Mouse (Mus musculus): ENCODE results near the gene Il27ra. TPM values are rescaled to one million over a fixed set of nuclear protein-coding genes. Genes with fewer than 3 reads are reported as not detected.

Il27ra gene
- polyA plus RNA-seq, 1 experiment from 2014 or later = 0.29 TPM

DNA sequence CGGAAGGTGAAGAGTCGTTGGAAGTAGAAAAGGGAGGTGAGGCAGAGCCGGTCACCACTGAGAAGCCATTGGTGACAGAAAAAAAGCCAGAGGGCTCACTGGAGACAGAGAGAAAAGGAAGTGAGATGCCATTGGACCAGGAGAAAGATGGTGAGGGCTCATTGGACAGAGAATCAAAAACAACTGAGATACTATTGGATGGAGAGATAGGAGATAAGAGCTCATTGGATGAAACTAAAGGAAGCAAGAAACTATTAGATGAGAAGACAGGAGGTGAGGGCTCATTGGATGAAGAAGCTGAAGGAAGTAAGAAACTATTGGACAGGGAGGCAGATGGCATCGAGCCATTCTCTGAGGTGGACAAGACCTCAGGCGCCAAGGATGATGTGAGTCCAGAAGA, 13.1 kb downstream of the Il27ra start:
- Histone ChIP-seq H3K4me3 (no peak overlapping the region), H3K4me1 (peaks cover 24% of the 10 kb centered on the region), H3K9me3 (no peaks in the 10 kb centered on the region), H3K36me3 (replicated peaks) (no peaks in the 10 kb centered on the region), H3K27me3 (replicated peaks; ENCODE audit: low read depth, poor library complexity, severe bottlenecking) (peaks cover 44% of the 10 kb centered on the region), H3K27ac (replicated peaks) (no peak overlapping the region)
- WGBS = 88% methylated on average over 5 of the region's 5 CpGs
- DNase-seq (ENCODE audit: low spot score) = no peak

DNA sequence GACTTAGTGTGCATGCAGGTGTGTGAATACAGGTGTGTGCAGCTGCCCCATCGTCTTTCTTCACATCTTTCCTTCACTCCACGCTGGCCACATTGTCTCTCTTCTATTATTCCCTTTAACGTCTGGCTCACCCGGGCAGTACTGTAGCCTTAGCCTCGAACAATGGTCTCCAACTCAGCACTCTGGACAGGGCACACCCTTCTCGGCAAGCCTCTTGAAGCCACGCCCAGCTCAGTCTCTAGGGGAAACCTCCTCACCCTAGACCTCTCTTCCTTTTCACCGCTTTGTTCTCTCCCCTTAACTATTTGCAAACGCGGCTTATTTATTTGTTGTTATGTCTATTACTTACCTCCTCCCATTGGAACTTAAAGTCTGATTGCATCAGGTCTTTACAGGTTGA, 14.9 kb downstream of the Il27ra start:
- no peak overlapping the region for H3K4me3 ChIP-seq
- WGBS = 14% methylated on average over 10 of the region's 10 CpGs
- no peaks in the 10 kb centered on the region for H3K36me3 ChIP-seq (replicated peaks)
- no peaks in the 10 kb centered on the region for H3K9me3 ChIP-seq
- no peak overlapping the region for H3K27ac ChIP-seq (replicated peaks)
- peaks cover 53% of the 10 kb centered on the region for H3K27me3 ChIP-seq (replicated peaks; ENCODE audit: low read depth, poor library complexity, severe bottlenecking)
- H3K4me1 ChIP-seq = peaks cover 39% of the 10 kb centered on the region
- no peak for DNase-seq (ENCODE audit: low spot score)

DNA sequence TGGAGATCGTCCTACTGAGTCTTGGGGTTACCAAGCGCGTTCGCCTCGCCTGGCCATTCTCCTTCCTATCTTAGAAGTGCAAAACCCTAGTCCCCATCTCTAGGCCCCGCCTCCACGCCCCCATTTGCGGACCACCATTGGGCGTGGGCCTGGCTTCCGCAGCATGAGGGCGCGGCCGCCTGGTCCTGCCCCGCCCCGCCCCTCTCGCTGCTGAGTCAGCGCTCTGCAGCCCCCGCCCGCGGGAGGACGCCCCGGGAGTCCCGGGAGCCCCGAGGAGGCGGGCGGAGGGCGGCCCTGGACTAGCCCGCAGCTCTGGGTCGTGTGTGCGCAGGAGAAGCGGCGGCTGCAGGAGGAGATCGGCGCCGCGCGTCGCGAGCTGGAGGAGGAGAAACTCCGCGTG, 16.5 kb downstream of the Il27ra start:
- peak; percentile 87 for DNase-seq (ENCODE audit: low spot score)
- 2% methylated on average over 41 of the region's 41 CpGs for WGBS
- peaks cover 68% of the 10 kb centered on the region for H3K27me3 ChIP-seq (replicated peaks; ENCODE audit: low read depth, poor library complexity, severe bottlenecking)
- no peaks in the 10 kb centered on the region for H3K9me3 ChIP-seq
- peaks cover 53% of the 10 kb centered on the region for H3K4me1 ChIP-seq
- peak overlapping the region; percentile 67 for H3K4me3 ChIP-seq
- H3K36me3 ChIP-seq (replicated peaks) = no peaks in the 10 kb centered on the region
- peak overlapping the region; percentile 74 for H3K27ac ChIP-seq (replicated peaks)

DNA sequence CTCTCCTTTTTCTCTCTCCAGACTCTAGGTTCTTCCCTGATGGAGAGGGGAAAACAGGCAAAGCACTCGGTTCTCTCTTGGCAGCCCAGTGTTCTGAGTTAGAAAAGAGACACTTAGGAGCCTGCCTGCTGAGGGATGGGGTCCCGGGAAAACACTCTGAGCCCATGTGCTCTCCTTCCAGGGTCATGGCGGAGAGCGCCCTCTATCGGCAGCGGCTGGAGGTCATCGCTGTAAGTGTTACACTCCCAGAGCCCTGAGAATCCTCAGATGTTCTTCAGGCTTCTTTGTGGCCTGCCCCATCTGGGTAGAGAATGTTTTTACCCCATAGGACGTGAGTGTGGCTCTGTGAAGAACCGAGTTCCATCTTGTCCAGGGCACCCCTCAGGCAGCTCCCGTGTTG, 18.2 kb downstream of the Il27ra start:
- no peaks in the 10 kb centered on the region for H3K36me3 ChIP-seq (replicated peaks)
- WGBS = 13% methylated on average over 10 of the region's 10 CpGs

DNA sequence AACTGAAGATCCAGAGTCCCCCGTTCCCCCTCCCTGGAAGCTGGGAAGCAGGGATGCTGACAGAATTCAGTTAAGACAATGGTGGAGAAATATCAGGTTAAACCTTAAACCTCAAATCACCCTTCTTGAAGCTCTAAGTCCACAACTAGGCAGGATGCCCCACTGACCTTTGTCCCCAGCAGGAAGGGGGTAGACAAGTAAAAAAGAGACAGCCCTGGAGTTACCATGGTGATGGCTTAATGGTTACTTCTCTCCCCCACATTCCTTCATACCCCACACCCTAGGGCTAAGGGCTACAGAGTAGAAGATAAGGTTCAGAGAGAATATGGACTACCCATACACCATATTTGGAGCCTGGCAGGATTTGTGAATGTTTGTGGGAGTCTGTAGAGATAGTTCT, 18.8 kb downstream of the Il27ra start:
- WGBS = 55% methylated on average over 1 of the region's 1 CpGs
- peaks cover 81% of the 10 kb centered on the region for H3K27me3 ChIP-seq (replicated peaks; ENCODE audit: low read depth, poor library complexity, severe bottlenecking)
- H3K4me1 ChIP-seq = peaks cover 54% of the 10 kb centered on the region
- H3K9me3 ChIP-seq = no peaks in the 10 kb centered on the region
- H3K36me3 ChIP-seq (replicated peaks) = no peaks in the 10 kb centered on the region
- no peak overlapping the region for H3K4me3 ChIP-seq
- DNase-seq (ENCODE audit: low spot score) = no peak
- no peak overlapping the region for H3K27ac ChIP-seq (replicated peaks)

More for the DNA sequence above, 18.2 kb downstream of the Il27ra start:
- peak; percentile 79 for DNase-seq (ENCODE audit: low spot score)
- Histone ChIP-seq H3K4me1 (peaks cover 54% of the 10 kb centered on the region), H3K27me3 (replicated peaks; ENCODE audit: low read depth, poor library complexity, severe bottlenecking) (peaks cover 83% of the 10 kb centered on the region), H3K9me3 (no peaks in the 10 kb centered on the region), H3K27ac (replicated peaks) (no peak overlapping the region), H3K4me3 (no peak overlapping the region)

DNA sequence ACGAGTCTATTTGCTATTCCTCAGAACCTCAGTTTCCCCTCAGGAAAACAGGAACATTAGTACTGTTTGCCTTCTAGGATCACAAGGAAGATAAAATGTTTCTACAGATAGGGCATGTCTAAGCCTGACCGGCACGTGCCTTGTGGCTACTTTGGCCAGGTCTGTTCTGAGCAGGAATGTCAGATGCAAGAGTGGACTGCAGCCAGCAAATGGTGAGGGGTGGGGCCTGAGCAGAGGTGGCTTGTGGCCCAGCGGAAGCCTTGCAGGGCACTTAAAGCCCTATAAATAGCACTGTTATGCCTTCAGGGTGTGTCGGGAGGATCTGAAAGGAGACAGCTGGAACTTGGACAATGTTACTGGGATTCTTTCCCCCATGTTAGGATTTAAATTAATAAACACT, 19.3 kb downstream of the Il27ra start:
- Histone ChIP-seq H3K4me1 (peaks cover 54% of the 10 kb centered on the region), H3K27me3 (replicated peaks; ENCODE audit: low read depth, poor library complexity, severe bottlenecking) (peaks cover 80% of the 10 kb centered on the region), H3K27ac (replicated peaks) (no peak overlapping the region), H3K4me3 (no peak overlapping the region), H3K36me3 (replicated peaks) (no peaks in the 10 kb centered on the region), H3K9me3 (no peaks in the 10 kb centered on the region)
- WGBS = 32% methylated on average over 5 of the region's 5 CpGs
- DNase-seq (ENCODE audit: low spot score) = no peak

DNA sequence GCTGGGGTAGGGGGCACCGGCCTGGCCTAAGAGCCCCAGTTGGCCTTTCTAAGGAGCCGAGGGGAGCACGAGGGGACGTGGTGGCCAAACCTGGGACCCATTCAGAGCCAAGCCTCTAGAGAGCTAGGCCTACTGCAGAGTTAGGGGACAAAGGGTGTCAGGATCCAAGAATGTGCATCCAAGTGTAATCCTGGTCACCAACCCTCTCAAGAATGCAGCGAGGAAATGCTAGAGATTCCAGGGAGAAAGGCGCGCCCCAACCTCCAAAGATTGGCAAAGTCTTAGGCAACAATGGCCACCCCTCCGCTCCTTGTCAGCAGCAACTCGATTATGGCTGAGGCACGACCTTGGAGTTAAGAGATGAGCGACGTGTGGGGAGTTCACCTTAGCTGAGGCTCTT, 20.8 kb downstream of the Il27ra start:
- Histone ChIP-seq H3K27ac (replicated peaks) (peak overlapping the region; percentile 61), H3K9me3 (no peaks in the 10 kb centered on the region), H3K4me1 (peaks cover 47% of the 10 kb centered on the region), H3K36me3 (replicated peaks) (no peaks in the 10 kb centered on the region), H3K27me3 (replicated peaks; ENCODE audit: low read depth, poor library complexity, severe bottlenecking) (peaks cover 70% of the 10 kb centered on the region), H3K4me3 (peak overlapping the region; percentile 40)
- WGBS = 51% methylated on average over 12 of the region's 12 CpGs
- DNase-seq (ENCODE audit: low spot score) = no peak

DNA sequence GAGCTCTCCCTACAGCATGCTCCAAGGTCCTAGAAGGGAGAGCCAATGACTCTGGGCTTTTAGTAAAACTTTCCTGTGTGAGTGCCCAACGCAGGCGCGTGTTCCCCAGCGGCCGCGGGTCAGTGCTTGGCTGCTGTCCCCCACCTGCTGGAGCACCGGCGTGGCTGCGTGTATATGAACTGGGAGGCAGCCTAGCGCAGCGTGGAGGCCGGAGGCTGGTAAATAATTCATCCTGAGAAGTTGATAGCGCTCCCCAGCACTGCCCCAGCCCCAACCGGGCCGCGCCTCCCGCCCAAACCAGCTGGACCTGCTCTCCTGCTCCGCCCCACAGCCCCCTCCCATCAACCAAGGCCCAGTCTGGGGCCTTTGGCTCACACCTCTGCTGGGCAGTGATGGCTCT, 21.3 kb downstream of the Il27ra start, which contains the start of gene Palm3:
Gene Palm3 (plus strand): TSS at position 376 of the 400 bp plus-strand sequence.
- 9% methylated on average over 18 of the region's 18 CpGs for WGBS
- peak within 1 kb of the TSS; percentile 61 for H3K27ac ChIP-seq (replicated peaks)
- H3K4me1 ChIP-seq = peaks cover 43% of the 10 kb centered on the region
- peaks cover under 1% of the 10 kb centered on the region; the same call in 1 of the 2 replicates for H3K9me3 ChIP-seq
- DNase-seq (ENCODE audit: low spot score) = peak; percentile 62
- peaks cover 65% of the 10 kb centered on the region for H3K27me3 ChIP-seq (replicated peaks; ENCODE audit: low read depth, poor library complexity, severe bottlenecking)
- no peaks in the 10 kb centered on the region for H3K36me3 ChIP-seq (replicated peaks)
- H3K4me3 ChIP-seq = peak within 1 kb of the TSS; percentile 40

DNA sequence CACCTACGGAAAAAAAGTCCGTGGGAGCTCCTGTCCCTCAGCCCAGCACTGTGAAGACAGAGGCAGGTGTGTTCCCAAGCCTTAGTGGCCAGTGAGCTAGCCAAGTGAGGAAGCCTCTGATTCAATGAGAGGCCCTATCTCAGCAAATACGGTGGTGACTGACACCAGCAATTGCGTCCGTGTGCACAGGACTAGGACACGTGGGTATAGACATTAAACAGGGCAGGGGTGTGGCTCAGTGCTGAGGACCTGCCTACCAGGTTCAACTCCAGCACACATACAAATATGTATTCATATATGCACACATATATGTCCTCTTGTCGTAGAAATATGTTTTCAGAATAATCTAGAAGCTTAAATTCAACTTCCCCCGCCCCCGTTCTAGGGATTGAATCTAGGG, 22.7 kb downstream of the Il27ra start:
- Histone ChIP-seq H3K4me1 (peaks cover 34% of the 10 kb centered on the region), H3K36me3 (replicated peaks) (no peaks in the 10 kb centered on the region), H3K9me3 (peaks cover 4% of the 10 kb centered on the region; the same call in 1 of the 2 replicates), H3K4me3 (no peak overlapping the region), H3K27ac (replicated peaks) (no peak overlapping the region), H3K27me3 (replicated peaks; ENCODE audit: low read depth, poor library complexity, severe bottlenecking) (peaks cover 57% of the 10 kb centered on the region)
- WGBS = 89% methylated on average over 9 of the region's 9 CpGs
- DNase-seq (ENCODE audit: low spot score) = no peak

DNA sequence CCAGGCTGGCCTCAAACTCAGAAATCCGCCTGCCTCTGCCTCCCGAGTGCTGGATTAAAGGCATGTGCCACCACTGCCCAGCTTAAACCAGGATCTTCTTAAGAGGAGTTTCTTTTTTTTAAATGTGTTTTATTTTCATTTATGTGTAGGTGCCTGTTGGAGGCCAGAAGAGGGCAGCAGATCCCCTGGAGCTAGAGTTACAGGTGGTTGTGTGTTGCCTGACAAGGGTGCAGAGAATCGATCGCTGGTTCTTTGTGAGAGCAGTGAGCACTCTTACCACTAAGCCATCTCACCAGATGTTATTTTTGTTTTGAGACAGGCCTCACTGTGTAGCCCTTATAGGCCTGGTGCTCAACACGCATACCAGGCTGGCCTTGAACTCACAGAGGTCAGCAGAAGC, 26.6 kb downstream of the Il27ra start:
- 94% methylated on average over 5 of the region's 5 CpGs for WGBS
- H3K4me1 ChIP-seq = peaks cover 23% of the 10 kb centered on the region
- peaks cover 4% of the 10 kb centered on the region; the same call in 1 of the 2 replicates for H3K9me3 ChIP-seq
- no peak overlapping the region for H3K27ac ChIP-seq (replicated peaks)
- H3K36me3 ChIP-seq (replicated peaks) = no peaks in the 10 kb centered on the region
- H3K27me3 ChIP-seq (replicated peaks; ENCODE audit: low read depth, poor library complexity, severe bottlenecking) = peaks cover 70% of the 10 kb centered on the region
- no peak for DNase-seq (ENCODE audit: low spot score)
- no peak overlapping the region for H3K4me3 ChIP-seq

DNA sequence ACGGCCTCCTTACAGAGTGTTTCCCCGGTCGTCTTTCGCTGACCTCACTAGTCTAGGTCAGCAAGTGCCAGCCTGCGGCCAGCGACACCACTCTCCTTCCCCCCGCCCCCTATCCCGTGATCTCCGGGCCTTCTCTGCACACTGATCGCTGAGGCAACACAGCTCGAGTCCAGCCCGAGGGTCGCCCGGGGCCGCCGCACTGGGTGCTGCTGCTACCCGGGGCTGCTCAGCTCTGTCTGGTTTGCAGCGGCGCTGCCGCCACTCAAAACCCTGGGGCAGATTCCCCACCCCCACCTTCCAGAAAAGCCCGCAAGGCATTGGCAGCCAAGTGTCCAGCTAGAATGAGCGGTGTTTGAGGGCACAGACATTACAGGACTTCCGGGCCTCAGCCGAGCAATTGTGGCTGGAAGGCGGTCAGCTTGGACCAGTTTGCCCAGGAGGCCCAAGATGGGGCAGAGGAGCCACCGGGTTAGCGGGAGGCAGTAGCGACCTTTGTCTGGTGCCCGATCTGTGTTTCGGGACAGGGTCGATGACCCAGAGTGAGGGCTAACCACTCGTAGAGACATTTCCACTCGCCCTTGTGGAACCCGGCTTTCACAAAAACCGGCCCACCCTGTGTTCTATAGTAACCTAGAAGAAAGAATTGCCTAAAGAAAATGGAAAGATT, 29.8 kb downstream of the Il27ra start:
- Histone ChIP-seq H3K27ac (replicated peaks) (0 out of 2 replicates have a peak overlapping the region, but pooled peaks have one; percentile 20), H3K4me1 (peaks cover 36% of the 10 kb centered on the region), H3K9me3 (peaks cover 4% of the 10 kb centered on the region; the same call in 1 of the 2 replicates), H3K36me3 (replicated peaks) (no peaks in the 10 kb centered on the region), H3K27me3 (replicated peaks; ENCODE audit: low read depth, poor library complexity, severe bottlenecking) (peaks cover 62% of the 10 kb centered on the region), H3K4me3 (peak overlapping the region; percentile 67)
- peak; percentile 60 for DNase-seq (ENCODE audit: low spot score)
- 5% methylated on average over 35 of the region's 35 CpGs for WGBS

DNA sequence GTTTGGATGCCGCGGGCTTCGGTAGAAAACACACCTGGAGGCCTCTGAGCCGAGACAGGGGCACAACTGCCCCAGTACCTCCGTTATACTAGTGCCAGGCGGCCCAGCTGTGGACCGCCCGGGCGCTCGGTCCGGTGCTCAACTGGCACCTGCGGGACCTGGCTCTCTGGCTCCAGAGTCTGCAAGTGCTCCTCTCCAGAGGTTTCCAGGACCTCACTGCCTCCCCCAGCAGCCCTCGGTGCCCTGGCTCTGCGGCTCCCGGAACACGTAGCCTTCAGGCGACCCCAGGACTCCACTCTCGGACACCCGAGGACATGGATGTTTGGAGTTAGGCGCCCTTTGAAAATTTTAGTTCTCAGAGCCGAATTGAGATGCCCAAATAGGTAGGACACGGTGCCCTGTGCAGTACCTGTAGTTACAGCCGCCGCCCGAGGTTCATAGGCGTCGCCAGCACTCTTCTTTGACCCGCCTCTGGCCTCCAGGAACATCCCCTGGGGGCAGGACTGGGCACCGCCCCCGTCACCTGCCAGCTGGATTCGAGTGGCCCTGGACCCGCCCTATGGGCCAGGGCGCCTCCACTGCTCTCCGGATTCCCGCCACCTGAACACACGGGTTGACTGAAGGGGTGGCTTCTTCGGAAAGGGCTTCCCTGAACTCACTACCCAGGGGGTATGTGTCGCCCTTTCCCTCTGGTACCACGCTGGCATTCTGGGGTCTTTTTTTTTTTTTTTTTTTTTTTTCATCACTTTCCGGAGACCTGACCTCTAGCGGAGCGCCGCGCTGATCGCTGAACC, 30.5 kb downstream of the Il27ra start, which contains the start of gene 2210011C24Rik:
Gene 2210011C24Rik (minus strand): TSS at position 467 of the 794 bp plus-strand sequence.
- WGBS = under 1% methylated on average over 45 of the region's 45 CpGs

More for the DNA sequence above, 30.5 kb downstream of the Il27ra start, which contains the start of gene 2210011C24Rik:
- DNase-seq (ENCODE audit: low spot score) = peak; percentile 57
- peak within 1 kb of the TSS; percentile 67 for H3K4me3 ChIP-seq
- peak within 1 kb of the TSS; percentile 52 for H3K27ac ChIP-seq (replicated peaks)
- peaks cover 58% of the 10 kb centered on the region for H3K27me3 ChIP-seq (replicated peaks; ENCODE audit: low read depth, poor library complexity, severe bottlenecking)
- no peaks in the 10 kb centered on the region for H3K36me3 ChIP-seq (replicated peaks)
- peaks cover 4% of the 10 kb centered on the region; the same call in 1 of the 2 replicates for H3K9me3 ChIP-seq
- peaks cover 36% of the 10 kb centered on the region for H3K4me1 ChIP-seq
